ENCODE assay signal across 7 mouse cellular contexts in genomic region chr12:40134529-40134928, GRCm38 (mm10). TPM values are rescaled to one million over a fixed set of nuclear protein-coding genes. Genes with fewer than 3 reads are reported as not detected.
A peak's percentile ranks its signal among the peaks of the same experiment; 100 is the strongest.
DNase-seq lines count a peak whose midpoint lies in the region; ATAC-seq and TF ChIP-seq lines count a peak whose summit lies in the region.

No protein-coding gene starts in this region.

- no peak for TF ChIP-seq CTCF in lung, postnatal 0 days (IDR thresholded peaks at IDR 0.05)

- no peak for ATAC-seq in lung, postnatal 0 days
- no peak for ATAC-seq in forebrain, embryonic 14.5 days
- ATAC-seq in limb, embryonic 12.5 days (ENCODE audit: insufficient number of reproducible peaks, insufficient read depth, low FRiP score, low TSS enrichment, low read depth), result no peak
- ATAC-seq in stomach, embryonic 14.5 days (ENCODE audit: insufficient number of reproducible peaks, insufficient read depth, low FRiP score, low read depth), result no peak

- TF ChIP-seq EP300 in lung, postnatal 0 days (IDR thresholded peaks at IDR 0.05), result no peak

- peak overlapping the region; percentile 36; the same call in 1 of the 2 replicates for H3K4me3 ChIP-seq in lung, postnatal 0 days (ENCODE audit: low read depth, low read length)
- H3K4me3 ChIP-seq in forebrain, embryonic 14.5 days (ENCODE audit: low read depth, low read length), result no peak overlapping the region
- peak overlapping the region; percentile 48 for H3K4me3 ChIP-seq in limb, embryonic 12.5 days (replicated peaks)
- H3K4me3 ChIP-seq in stomach, embryonic 14.5 days (ENCODE audit: low read depth, low read length), result peak overlapping the region; percentile 37

- H3K9ac ChIP-seq in lung, postnatal 0 days (replicated peaks; ENCODE audit: low read depth), result no peak overlapping the region
- H3K9ac ChIP-seq in forebrain, embryonic 14.5 days (ENCODE audit: low read length), result no peak overlapping the region
- H3K9ac ChIP-seq in limb, embryonic 12.5 days (replicated peaks), result no peak overlapping the region
- H3K9ac ChIP-seq in stomach, embryonic 14.5 days (replicated peaks; ENCODE audit: low read depth, low read length), result no peak overlapping the region

- peaks cover 4% of the 10 kb centered on the region; the same call in 1 of the 2 replicates for H3K27me3 ChIP-seq in lung, postnatal 0 days (replicated peaks; ENCODE audit: insufficient read depth, low read length)
- H3K27me3 ChIP-seq in forebrain, embryonic 14.5 days (replicated peaks; ENCODE audit: control insufficient read depth, insufficient read depth, low read length), result peaks cover 16% of the 10 kb centered on the region
- peaks cover 31% of the 10 kb centered on the region for H3K27me3 ChIP-seq in limb, embryonic 12.5 days
- H3K27me3 ChIP-seq in stomach, embryonic 14.5 days (ENCODE audit: control insufficient read depth, insufficient read depth, low read length), result peaks cover 8% of the 10 kb centered on the region

- peak overlapping the region; percentile 68; the same call in 1 of the 2 replicates for H3K4me2 ChIP-seq in lung, postnatal 0 days (replicated peaks; ENCODE audit: low read depth, low read length)
- H3K4me2 ChIP-seq in forebrain, embryonic 14.5 days (ENCODE audit: low read length), result peak overlapping the region; percentile 80
- peak overlapping the region; percentile 84 for H3K4me2 ChIP-seq in limb, embryonic 12.5 days
- H3K4me2 ChIP-seq in stomach, embryonic 14.5 days (replicated peaks; ENCODE audit: low read depth, low read length), result peak overlapping the region; percentile 71; the same call in 1 of the 2 replicates

- H3K36me3 ChIP-seq in lung, postnatal 0 days (ENCODE audit: insufficient read depth, low read length), result no peaks in the 10 kb centered on the region
- H3K36me3 ChIP-seq in forebrain, embryonic 14.5 days (ENCODE audit: control insufficient read depth, insufficient read depth, low read length), result no peaks in the 10 kb centered on the region
- H3K36me3 ChIP-seq in limb, embryonic 12.5 days, result no peaks in the 10 kb centered on the region
- H3K36me3 ChIP-seq in stomach, embryonic 14.5 days (ENCODE audit: control insufficient read depth, insufficient read depth, low read length), result no peaks in the 10 kb centered on the region

- H3K9me3 ChIP-seq in lung, postnatal 0 days (ENCODE audit: low read length), result no peaks in the 10 kb centered on the region
- H3K9me3 ChIP-seq in forebrain, embryonic 14.5 days (replicated peaks; ENCODE audit: control insufficient read depth, low read length), result no peaks in the 10 kb centered on the region
- peaks cover 4% of the 10 kb centered on the region; the same call in 1 of the 2 replicates for H3K9me3 ChIP-seq in limb, embryonic 12.5 days
- H3K9me3 ChIP-seq in stomach, embryonic 14.5 days (ENCODE audit: control insufficient read depth, low read depth, low read length), result no peaks in the 10 kb centered on the region

- peaks cover 7% of the 10 kb centered on the region; the same call in 1 of the 2 replicates for H3K4me1 ChIP-seq in lung, postnatal 0 days (ENCODE audit: insufficient read depth, low read depth, low read length)
- peaks cover 10% of the 10 kb centered on the region for H3K4me1 ChIP-seq in forebrain, embryonic 14.5 days (ENCODE audit: control insufficient read depth, insufficient read depth, low read length)
- H3K4me1 ChIP-seq in limb, embryonic 12.5 days (replicated peaks), result peaks cover 4% of the 10 kb centered on the region; the same call in 1 of the 2 replicates
- H3K4me1 ChIP-seq in stomach, embryonic 14.5 days (ENCODE audit: control insufficient read depth, insufficient read depth, low read length), result peaks cover 11% of the 10 kb centered on the region

- WGBS in lung, postnatal 0 days, result 39% methylated on average over 11 of the region's 11 CpGs
- 56% methylated on average over 11 of the region's 11 CpGs for WGBS in forebrain, embryonic 14.5 days
- WGBS in limb, embryonic 12.5 days, result 44% methylated on average over 11 of the region's 11 CpGs
- WGBS in stomach, embryonic 14.5 days, result 43% methylated on average over 11 of the region's 11 CpGs

- no peak overlapping the region for H3K27ac ChIP-seq in lung, postnatal 0 days (ENCODE audit: low read length)
- no peak overlapping the region for H3K27ac ChIP-seq in forebrain, embryonic 14.5 days (ENCODE audit: low read depth, low read length)
- no peak overlapping the region for H3K27ac ChIP-seq in limb, embryonic 12.5 days
- no peak overlapping the region for H3K27ac ChIP-seq in stomach, embryonic 14.5 days (ENCODE audit: low read length)

- DNase-seq in lung, postnatal 0 days (ENCODE audit: low spot score), result no peak
- DNase-seq in lung, postnatal 10 days, result no peak
- no peak for DNase-seq in forebrain, embryonic 14.5 days (ENCODE audit: low spot score)
- DNase-seq in cerebellum, adult 9-11 months, result no peak
- DNase-seq in urinary bladder, postnatal 14 days (ENCODE audit: low spot score), result no peak

RNA-seq across cellular contexts. Expression of gene Scin, which starts 0.5 kb away (rescaled TPM):
- polyA plus RNA-seq in lung, postnatal 0 days (2015; fragmentation: Nextera tagmentation; extraction: Ambion mirVana), result 0.51 and 1.1 TPM in 2 replicates
- polyA plus RNA-seq in forebrain, embryonic 14.5 days (2014; fragmentation: Nextera tagmentation; extraction: Ambion mirVana), result not detected in 2 replicates
- 7.0 and 7.6 TPM in 2 replicates for polyA plus RNA-seq in limb, embryonic 12.5 days (2016; fragmentation: Nextera tagmentation; extraction: Ambion mirVana)
- 3.9 and 5.2 TPM in 2 replicates for polyA plus RNA-seq in stomach, embryonic 14.5 days (2014; fragmentation: Nextera tagmentation; extraction: Ambion mirVana)
